Mouse (Mus musculus): ENCODE results near the gene Gfy. TPM values are rescaled to one million over a fixed set of nuclear protein-coding genes. Genes with fewer than 3 reads are reported as not detected.

The Gfy gene
- polyA plus RNA-seq, 1 experiment from 2014 or later = not detected

GRCm38 (mm10) chr7:45191803-45192363 lies 12.5 kb upstream of the Gfy start:
- peak; percentile 16; the same call in 1 of the 2 replicates for ATAC-seq (ENCODE audit: insufficient read depth, low FRiP score, low read depth)
- 0 out of 2 replicates have a peak, but pooled peaks cover 7% of the 10 kb centered on the region for H3K4me1 ChIP-seq
- no peaks in the 10 kb centered on the region for H3K9me3 ChIP-seq
- 7% methylated on average over 8 of the region's 8 CpGs for WGBS
- H3K27me3 ChIP-seq (replicated peaks) = peaks cover 23% of the 10 kb centered on the region
- H3K4me2 ChIP-seq = no peak overlapping the region
- H3K27ac ChIP-seq = 0 out of 2 replicates have a peak overlapping the region, but pooled peaks have one; percentile 21
- H3K9ac ChIP-seq = no peak overlapping the region
- no peaks in the 10 kb centered on the region for H3K36me3 ChIP-seq
- H3K4me3 ChIP-seq (replicated peaks) = no peak overlapping the region

GRCm38 (mm10) chr7:45191161-45191560 lies 11.8 kb upstream of the Gfy start:
- Histone ChIP-seq H3K27ac (no peak overlapping the region), H3K36me3 (no peaks in the 10 kb centered on the region), H3K9me3 (no peaks in the 10 kb centered on the region), H3K4me2 (no peak overlapping the region), H3K9ac (no peak overlapping the region), H3K27me3 (replicated peaks) (peaks cover 29% of the 10 kb centered on the region), H3K4me3 (replicated peaks) (no peak overlapping the region), H3K4me1 (0 out of 2 replicates have a peak, but pooled peaks cover 7% of the 10 kb centered on the region)
- no peak for ATAC-seq (ENCODE audit: insufficient read depth, low FRiP score, low read depth)
- WGBS = 55% methylated on average over 2 of the region's 2 CpGs

GRCm38 (mm10) chr7:45190186-45190585 lies 10.8 kb upstream of the Gfy start:
- Histone ChIP-seq H3K9me3 (no peaks in the 10 kb centered on the region), H3K4me3 (replicated peaks) (no peak overlapping the region), H3K9ac (no peak overlapping the region), H3K27me3 (replicated peaks) (peaks cover 38% of the 10 kb centered on the region), H3K36me3 (no peaks in the 10 kb centered on the region), H3K27ac (no peak overlapping the region), H3K4me1 (0 out of 2 replicates have a peak, but pooled peaks cover 7% of the 10 kb centered on the region), H3K4me2 (no peak overlapping the region)
- WGBS = 88% methylated on average over 6 of the region's 6 CpGs
- ATAC-seq (ENCODE audit: insufficient read depth, low FRiP score, low read depth) = no peak

- ATAC-seq (ENCODE audit: insufficient read depth, low FRiP score, low read depth) = no peak
- Histone ChIP-seq H3K9ac (no peak overlapping the region), H3K4me3 (replicated peaks) (no peak overlapping the region), H3K27ac (no peak overlapping the region), H3K27me3 (replicated peaks) (peaks cover 44% of the 10 kb centered on the region), H3K4me1 (0 out of 2 replicates have a peak, but pooled peaks cover 7% of the 10 kb centered on the region), H3K4me2 (no peak overlapping the region), H3K36me3 (no peaks in the 10 kb centered on the region), H3K9me3 (no peaks in the 10 kb centered on the region)
- WGBS = 47% methylated on average over 16 of the region's 16 CpGs
Observed at GRCm38 (mm10) chr7:45189600-45189999, 10.2 kb upstream of the Gfy start.

GRCm38 (mm10) chr7:45185921-45186320 lies 6.6 kb upstream of the Gfy start:
- Histone ChIP-seq H3K36me3 (no peaks in the 10 kb centered on the region), H3K27ac (no peak overlapping the region), H3K27me3 (replicated peaks) (peaks cover 75% of the 10 kb centered on the region), H3K4me3 (replicated peaks) (no peak overlapping the region), H3K4me1 (peaks cover 7% of the 10 kb centered on the region; the same call in 1 of the 2 replicates), H3K9me3 (no peaks in the 10 kb centered on the region), H3K4me2 (no peak overlapping the region), H3K9ac (no peak overlapping the region)
- ATAC-seq (ENCODE audit: insufficient read depth, low FRiP score, low read depth) = no peak
- WGBS = 67% methylated on average over 7 of the region's 7 CpGs

- H3K4me3 ChIP-seq (replicated peaks) = no peak overlapping the region
- H3K4me1 ChIP-seq = peaks cover 7% of the 10 kb centered on the region; the same call in 1 of the 2 replicates
- ATAC-seq (ENCODE audit: insufficient read depth, low FRiP score, low read depth) = no peak
- WGBS = 58% methylated on average over 7 of the region's 7 CpGs
- H3K27ac ChIP-seq = no peak overlapping the region
- no peak overlapping the region for H3K4me2 ChIP-seq
- H3K9ac ChIP-seq = no peak overlapping the region
- no peaks in the 10 kb centered on the region for H3K9me3 ChIP-seq
- H3K36me3 ChIP-seq = no peaks in the 10 kb centered on the region
- H3K27me3 ChIP-seq (replicated peaks) = peaks cover 82% of the 10 kb centered on the region
Observed at GRCm38 (mm10) chr7:45183672-45184071, 4.3 kb upstream of the Gfy start.

- no peaks in the 10 kb centered on the region for H3K9me3 ChIP-seq
- no peak for ATAC-seq (ENCODE audit: insufficient read depth, low FRiP score, low read depth)
- H3K9ac ChIP-seq = no peak overlapping the region
- H3K4me1 ChIP-seq = peaks cover 7% of the 10 kb centered on the region; the same call in 1 of the 2 replicates
- H3K27ac ChIP-seq = no peak overlapping the region
- H3K4me2 ChIP-seq = peak overlapping the region; percentile 66
- 11% methylated on average over 11 of the region's 11 CpGs for WGBS
- no peaks in the 10 kb centered on the region for H3K36me3 ChIP-seq
- peak overlapping the region; percentile 32 for H3K4me3 ChIP-seq (replicated peaks)
- peaks cover 89% of the 10 kb centered on the region for H3K27me3 ChIP-seq (replicated peaks)
Observed at GRCm38 (mm10) chr7:45182606-45183005, 3.2 kb upstream of the Gfy start.

- under 1% methylated on average over 34 of the region's 34 CpGs for WGBS
- no peaks in the 10 kb centered on the region for H3K36me3 ChIP-seq
- H3K4me1 ChIP-seq = peaks cover 7% of the 10 kb centered on the region; the same call in 1 of the 2 replicates
- no peak overlapping the region for H3K27ac ChIP-seq
- H3K4me2 ChIP-seq = peak overlapping the region; percentile 66
- peak overlapping the region; percentile 32 for H3K4me3 ChIP-seq (replicated peaks)
- H3K9ac ChIP-seq = no peak overlapping the region
- ATAC-seq (ENCODE audit: insufficient read depth, low FRiP score, low read depth) = peak; percentile 93
- no peaks in the 10 kb centered on the region for H3K9me3 ChIP-seq
- peaks cover 93% of the 10 kb centered on the region for H3K27me3 ChIP-seq (replicated peaks)
Observed at GRCm38 (mm10) chr7:45182199-45182601, 2.8 kb upstream of the Gfy start.

GRCm38 (mm10) chr7:45181540-45181939 lies 2.2 kb upstream of the Gfy start:
- no peaks in the 10 kb centered on the region for H3K9me3 ChIP-seq
- ATAC-seq (ENCODE audit: insufficient read depth, low FRiP score, low read depth) = no peak
- no peaks in the 10 kb centered on the region for H3K36me3 ChIP-seq
- H3K27ac ChIP-seq = no peak overlapping the region
- peaks cover 96% of the 10 kb centered on the region for H3K27me3 ChIP-seq (replicated peaks)
- WGBS = 6% methylated on average over 35 of the region's 35 CpGs
- no peak overlapping the region for H3K4me3 ChIP-seq (replicated peaks)
- no peak overlapping the region for H3K9ac ChIP-seq
- H3K4me2 ChIP-seq = peak overlapping the region; percentile 66
- H3K4me1 ChIP-seq = peaks cover 7% of the 10 kb centered on the region; the same call in 1 of the 2 replicates

- Histone ChIP-seq H3K9me3 (no peaks in the 10 kb centered on the region), H3K4me2 (peak within 1 kb of the TSS; percentile 66), H3K27me3 (replicated peaks) (peaks cover 98% of the 10 kb centered on the region), H3K4me3 (replicated peaks) (no peak within 1 kb of the TSS), H3K9ac (no peak within 1 kb of the TSS), H3K4me1 (peaks cover 12% of the 10 kb centered on the region), H3K36me3 (no peaks in the 10 kb centered on the region), H3K27ac (no peak within 1 kb of the TSS)
- ATAC-seq (ENCODE audit: insufficient read depth, low FRiP score, low read depth) = no peak
- 18% methylated on average over 20 of the region's 20 CpGs for WGBS
Observed at GRCm38 (mm10) chr7:45180896-45181477, 1.6 kb upstream of the Gfy start, which contains the start of gene Pth2. Gene Pth2, plus strand, starts transcription at chr7:45180995.

- peaks cover 96% of the 10 kb centered on the region for H3K27me3 ChIP-seq (replicated peaks)
- no peak for ATAC-seq (ENCODE audit: insufficient read depth, low FRiP score, low read depth)
- no peaks in the 10 kb centered on the region for H3K9me3 ChIP-seq
- 24% methylated on average over 7 of the region's 7 CpGs for WGBS
- no peak overlapping the region for H3K9ac ChIP-seq
- peaks cover 13% of the 10 kb centered on the region for H3K4me1 ChIP-seq
- no peaks in the 10 kb centered on the region for H3K36me3 ChIP-seq
- H3K4me3 ChIP-seq (replicated peaks) = no peak overlapping the region
- no peak overlapping the region for H3K27ac ChIP-seq
- no peak overlapping the region for H3K4me2 ChIP-seq
Observed at GRCm38 (mm10) chr7:45178550-45178949, 819 bp downstream of the Gfy start.

- no peak overlapping the region for H3K9ac ChIP-seq
- H3K27ac ChIP-seq = no peak overlapping the region
- no peaks in the 10 kb centered on the region for H3K9me3 ChIP-seq
- H3K27me3 ChIP-seq (replicated peaks) = peaks cover 86% of the 10 kb centered on the region
- 3% methylated on average over 30 of the region's 31 CpGs for WGBS
- H3K4me2 ChIP-seq = peak overlapping the region; percentile 32
- peaks cover 6% of the 10 kb centered on the region for H3K4me1 ChIP-seq
- ATAC-seq (ENCODE audit: insufficient read depth, low FRiP score, low read depth) = no peak
- no peaks in the 10 kb centered on the region for H3K36me3 ChIP-seq
- peak overlapping the region; percentile 13; the same call in 1 of the 2 replicates for H3K4me3 ChIP-seq (replicated peaks)
Observed at GRCm38 (mm10) chr7:45176356-45176755, 3.0 kb downstream of the Gfy start.

Data from stomach, embryonic 15.5 days (tissue).